Mouse (Mus musculus): ENCODE data around the gene Nrxn2.
A peak's percentile ranks its signal among the peaks of the same experiment; 100 is the strongest.

Gene Nrxn2

DNA sequence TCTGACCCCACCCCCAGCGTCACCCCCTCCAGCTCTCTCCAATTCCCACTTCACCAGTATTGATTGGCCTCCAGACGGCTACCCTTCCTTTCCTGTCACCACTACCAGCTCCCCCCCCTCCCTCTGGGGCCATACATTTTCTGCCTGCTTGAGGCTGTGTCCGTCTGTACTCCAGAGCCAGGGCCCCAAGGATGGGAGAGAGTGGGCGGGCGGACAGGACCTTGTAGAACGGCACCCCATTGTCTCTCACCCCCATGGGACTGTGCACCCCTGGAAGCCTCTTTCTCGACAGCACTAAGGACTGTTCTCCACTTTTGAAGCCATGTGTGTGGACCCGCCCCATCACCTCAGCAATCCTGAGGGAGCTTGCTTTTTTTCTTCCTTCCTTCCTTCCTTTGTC, 77.2 kb downstream of the Nrxn2 start:
- no peak for DNase-seq

DNA sequence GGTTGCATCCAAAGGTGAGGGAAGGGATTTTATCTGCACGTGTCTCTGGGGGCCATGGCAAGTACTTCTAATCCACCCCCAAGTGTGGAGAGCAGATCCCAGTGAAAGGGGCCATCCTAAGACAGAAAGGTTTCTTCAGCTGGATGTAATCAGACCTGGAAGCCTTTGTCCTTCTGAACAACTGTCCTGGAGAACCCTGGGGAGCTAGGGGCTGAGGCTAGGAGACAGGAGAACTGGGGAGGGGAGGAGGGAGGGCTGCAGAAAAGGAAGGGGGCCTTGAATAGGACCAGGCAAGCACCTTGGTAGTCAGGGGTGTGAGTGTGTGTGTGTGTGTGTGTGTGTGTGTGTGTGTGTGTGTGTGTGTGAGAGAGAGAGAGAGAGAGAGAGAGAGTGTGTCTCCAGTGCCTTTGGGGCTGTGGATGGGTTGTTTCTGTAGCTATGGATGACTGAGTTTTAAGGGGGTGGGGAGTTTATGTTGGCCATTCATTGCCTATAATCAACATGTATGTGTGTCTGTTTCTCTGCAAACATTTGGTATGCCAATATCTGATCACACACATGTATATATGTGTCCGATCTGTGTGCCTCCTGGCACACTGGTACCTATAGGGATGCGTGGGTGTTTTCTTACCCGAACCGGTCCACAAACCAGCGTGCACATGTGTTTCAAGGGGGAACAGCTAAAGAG, 78.1 kb downstream of the Nrxn2 start:
- DNase-seq, result no peak

DNA sequence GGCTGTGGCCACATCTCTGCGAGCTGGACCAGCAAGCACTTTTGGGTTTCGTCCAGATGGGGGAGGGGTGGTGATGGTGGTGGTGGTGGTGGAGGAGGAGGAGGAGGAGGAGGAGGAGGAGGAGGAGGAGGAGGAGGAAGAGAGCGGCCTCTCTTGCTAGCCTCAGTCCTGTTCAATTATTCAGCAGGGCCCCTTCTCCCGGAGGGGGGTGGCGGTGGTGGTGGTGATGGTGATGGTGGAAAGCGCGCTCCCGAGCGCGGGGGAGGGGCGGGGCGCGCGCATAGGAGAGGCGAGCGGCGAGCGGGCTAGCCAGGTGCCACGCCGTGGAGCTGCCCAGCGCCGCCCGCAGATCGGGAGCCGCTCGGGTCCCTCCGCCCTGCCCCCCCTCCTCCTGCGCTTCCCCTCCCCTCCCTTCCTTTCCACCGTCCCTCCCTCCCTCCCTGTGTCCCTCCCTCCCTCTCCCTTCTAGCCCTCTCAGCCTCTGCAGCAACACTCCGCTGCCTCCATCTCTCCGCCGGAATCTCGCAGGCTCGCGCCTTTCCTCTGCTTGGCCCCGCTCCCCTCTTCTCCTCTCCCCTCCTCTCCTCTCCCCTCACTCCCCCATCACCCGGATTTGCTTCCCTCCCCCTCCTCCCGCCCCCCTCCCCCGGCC, 78.7 kb downstream of the Nrxn2 start:
- peak; percentile 83 for DNase-seq

DNA sequence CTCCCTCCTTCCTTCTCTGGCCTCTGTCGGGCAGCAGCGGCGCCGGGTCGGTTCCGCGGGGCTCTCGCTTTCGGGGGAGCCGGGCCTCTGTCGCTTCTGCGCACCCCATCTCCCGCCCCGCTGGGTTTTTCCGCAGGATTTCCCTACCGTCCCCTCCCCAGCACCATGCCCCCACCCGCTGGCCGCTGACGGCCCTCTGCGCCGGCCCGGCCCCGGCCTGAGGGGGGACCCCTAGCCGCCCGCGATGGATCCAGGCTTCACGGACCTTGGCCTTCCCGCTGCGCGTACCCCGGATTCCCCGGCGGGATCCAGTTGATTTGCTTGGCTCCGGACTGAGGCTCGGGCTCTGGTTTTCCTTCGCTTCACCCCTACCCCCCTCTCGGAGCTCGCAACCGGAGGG, 79.3 kb downstream of the Nrxn2 start:
- DNase-seq, result peak; percentile 69

DNA sequence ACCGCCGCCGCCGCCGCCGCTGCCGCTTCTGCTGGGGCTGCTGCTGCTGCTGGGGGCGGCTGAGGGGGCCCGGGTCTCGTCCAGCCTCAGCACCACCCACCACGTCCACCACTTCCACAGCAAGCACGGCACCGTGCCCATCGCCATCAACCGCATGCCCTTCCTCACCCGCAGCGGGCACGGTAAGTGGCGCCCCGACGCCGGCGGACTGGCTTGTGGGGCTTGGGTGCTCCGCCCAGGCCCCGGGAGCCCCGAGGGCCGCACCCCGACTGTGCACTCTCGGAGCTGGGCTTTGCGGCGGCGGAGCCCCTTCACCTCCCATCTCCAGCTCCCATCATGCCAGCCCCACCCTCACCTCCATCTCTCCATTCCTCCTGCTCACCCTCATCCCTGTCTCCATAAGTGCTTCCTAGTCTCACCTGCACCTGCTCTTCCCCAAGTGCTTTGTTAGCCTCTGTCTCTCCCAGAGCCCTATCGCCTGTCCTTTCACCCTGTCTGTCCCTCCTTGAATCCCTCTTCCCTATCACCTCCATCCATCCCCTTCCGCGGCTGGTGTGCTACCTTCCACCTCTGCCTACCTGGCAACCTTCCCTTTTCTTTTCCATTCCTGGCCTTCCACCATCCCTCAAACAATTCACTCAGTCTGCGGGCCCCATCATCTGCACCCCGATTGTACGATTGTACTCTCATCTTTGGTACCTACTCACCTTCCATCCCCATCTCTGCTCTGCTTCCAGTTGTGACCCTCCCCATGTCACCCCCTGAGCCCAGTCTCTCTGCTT, 80.0 kb downstream of the Nrxn2 start:
- peak; percentile 61 for DNase-seq

DNA sequence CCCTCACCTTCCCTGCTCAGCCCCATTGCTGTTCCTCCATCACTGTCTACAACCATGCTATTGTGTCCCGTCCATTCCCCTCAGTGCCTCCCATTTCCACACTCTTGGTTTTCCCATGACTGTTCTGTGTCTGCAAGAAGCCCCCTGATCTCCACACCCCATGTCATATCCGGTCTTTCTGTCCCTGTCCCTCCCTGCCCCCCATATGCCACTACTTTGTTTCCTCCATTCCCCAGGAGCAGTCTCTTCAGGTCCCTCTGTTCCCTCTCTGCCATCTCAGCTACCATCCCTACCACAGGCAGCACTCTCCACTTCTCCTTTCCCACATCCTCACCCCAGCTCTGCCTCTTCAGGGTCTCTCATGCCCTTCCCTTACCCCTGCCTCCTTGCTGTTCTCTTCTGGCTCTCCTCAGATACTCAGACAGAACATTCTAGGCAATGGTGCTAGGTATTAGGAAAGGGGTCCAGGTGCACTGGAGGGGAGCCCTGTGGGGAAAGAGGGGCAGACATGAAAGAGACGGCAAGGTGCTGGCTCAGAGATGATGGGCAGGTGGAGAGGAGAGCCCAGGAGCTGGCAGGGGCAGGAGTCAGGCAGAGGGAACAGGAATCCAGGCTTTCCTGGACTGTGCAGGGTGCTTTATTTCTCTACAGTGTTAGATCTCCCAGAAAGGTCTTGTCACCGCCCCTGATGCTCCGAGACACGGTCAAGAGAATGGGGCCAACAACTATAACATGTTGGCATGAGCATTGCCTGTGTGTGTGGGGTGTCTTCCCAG, 81.5 kb downstream of the Nrxn2 start:
- no peak for DNase-seq

DNA sequence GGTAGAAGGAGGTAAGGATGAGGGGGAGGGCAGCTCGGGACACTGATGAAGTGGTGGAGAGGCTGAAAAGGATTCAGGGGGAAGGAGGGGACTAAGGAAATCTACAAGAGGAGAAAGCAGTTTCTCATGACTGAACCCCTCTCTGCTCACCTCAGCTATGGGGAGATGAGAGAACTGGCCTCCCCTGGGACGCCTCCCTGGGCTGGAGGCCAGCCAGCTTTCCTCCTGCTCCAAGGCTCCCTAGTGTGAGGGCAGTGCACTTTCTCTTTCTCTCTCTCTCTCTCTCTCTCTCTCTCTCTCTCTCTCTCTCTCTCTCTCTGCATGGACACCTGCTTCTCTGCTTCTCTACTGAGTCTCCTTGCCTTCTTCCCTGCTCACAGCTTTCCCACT, 82.1 kb downstream of the Nrxn2 start:
- DNase-seq, result no peak

DNA sequence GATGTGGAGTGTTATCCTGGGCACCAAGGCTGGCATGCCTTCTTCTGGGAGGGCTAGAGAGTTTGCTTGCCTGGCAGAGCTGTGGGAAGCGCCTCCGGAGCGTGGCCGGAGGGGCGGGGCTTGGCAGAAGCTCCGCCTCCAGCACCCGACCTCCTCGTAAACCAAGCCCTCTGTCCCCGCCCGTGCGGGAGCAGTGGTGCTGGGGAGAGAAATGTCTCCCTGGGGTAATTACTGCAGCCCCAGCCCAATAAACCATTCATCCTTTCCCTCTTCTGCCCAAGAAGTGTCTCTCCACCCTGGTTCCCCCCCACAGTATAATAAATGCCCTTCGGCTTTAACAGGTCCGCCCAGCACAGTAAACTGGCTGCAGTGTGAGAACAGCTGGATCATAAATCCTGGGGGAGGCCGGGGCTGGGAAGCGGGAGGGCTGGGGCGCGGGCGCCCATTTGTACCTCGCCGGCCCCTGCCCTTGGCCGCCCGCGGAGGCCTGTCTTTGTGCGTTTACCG, 83.6 kb downstream of the Nrxn2 start:
- DNase-seq, result peak; percentile 79

DNA sequence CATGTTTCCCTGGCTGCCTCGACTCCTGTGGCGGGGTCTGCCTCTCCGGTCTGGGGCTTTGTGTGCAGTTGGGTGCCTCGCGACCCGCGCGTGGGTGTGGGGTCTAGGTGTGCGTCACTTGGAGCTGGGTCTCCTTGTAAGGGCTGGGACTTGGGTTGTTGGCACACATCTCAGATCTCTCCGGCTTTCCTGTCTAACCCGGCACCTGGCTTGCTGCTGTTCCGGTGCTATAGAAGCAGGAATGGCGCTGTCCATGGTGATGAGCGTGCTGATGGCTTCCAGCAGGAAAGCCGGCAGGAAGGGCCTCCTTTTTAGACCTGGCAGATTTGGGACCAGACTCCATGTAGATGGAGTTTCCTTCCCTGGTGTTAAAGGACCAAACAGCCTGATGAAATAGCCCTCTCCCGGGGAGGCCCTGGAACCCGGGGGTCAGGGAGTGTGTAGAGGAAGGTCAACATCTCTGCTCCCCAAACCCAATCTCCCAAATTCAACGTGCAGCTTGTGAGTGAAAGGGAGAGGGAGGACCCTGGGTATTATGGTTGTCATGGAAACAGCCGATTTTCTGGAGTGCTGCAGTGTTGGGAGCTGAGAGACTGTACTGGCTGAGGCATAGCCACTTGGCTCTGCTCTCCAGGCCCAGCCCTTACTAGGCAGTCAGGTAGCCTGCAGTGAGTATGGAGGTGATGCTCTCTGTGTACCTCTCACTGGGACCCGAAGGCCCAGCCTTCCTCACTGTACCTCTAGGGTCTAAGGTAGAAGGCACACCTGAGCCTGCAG, 84.2 kb downstream of the Nrxn2 start:
- DNase-seq, result no peak

DNA sequence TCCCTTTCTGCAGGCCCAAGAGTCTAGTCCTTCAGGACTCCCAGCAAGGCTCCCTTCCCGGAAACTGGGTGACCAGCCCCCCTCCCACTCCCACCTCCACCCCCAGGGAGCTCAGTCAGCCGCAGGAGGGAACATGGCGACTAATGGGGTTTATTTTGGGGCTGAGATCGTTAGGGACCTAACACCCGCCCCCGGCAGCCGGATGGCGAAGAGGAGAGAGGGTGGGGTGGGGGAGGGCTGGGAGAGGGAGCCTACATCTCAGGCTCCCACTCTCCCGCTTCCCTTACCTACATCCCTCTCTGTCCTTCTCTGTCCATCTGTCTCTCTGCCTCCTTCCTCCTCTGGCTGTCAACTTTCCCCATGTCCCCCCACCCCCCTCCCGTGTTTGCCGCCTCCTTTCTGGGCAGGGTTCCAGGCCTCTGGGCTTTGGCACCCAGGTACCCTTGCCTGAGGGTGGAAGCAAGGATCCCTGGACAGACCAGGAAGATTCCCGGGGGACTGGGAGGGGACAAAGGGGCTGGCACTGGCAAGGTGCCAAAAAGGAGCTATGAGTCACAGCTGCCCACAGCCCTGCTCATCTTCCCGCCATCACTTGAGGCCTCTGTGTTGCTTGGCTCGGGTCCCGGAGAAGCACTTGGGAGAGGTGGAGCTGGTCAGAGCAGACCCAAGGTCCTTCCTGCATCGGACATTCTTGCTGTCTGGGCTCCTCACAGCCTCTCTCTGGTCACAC, 85.6 kb downstream of the Nrxn2 start:
- DNase-seq, result peak; percentile 72

DNA sequence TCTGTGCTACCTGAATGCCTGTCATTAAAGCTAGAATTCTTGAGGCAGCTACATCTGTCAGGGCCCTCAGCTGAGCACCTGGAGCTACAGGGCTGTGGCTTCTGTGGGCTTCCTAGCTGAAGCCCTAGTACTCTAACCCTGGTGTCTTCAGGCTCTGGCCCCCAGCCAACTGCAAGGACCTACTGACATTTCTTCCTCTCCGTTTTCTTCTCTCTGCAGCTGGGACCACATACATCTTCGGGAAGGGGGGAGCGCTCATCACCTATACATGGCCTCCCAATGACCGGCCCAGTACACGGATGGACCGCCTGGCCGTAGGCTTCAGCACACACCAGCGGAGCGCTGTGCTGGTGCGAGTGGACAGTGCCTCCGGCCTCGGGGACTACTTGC, 86.1 kb downstream of the Nrxn2 start:
- DNase-seq, result no peak

DNA sequence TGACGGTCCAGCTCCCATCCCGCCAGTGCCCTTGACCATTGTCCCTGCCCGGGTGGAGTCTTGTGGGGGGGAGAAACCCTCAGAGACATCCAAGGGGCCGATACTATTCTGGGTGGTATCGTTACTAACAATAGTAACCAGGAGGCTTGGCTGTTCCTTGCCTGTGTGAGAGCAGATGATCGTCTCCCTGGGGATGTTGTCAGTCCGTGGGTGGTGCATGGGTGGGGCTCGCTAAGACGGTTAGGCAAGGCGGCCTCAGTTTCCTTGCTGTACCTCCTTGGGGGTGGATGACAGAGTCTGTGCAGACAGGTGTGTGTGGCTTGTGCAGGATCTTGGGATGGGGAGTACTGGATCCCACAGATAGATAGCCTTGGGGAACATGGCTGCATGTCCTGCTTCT, 88.9 kb downstream of the Nrxn2 start:
- DNase-seq, result no peak

DNA sequence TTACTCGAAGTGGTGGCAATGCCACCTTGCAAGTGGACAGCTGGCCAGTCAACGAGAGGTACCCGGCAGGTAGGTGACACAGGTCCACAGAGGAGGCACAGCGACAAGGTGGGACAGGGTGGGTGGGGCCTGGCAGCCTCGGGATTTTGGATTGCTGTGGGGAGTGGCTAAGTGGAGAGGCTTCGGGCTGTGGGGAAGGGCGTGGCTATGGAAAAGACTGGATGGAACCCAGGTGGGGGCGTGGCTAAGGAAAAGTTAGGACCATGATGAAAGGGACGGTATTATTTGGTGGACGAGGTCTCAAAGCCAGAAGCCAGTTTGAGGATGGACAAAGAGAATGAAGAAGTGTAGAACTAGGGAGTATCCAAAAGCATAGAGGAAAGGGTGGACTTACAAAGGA, 91.3 kb downstream of the Nrxn2 start:
- DNase-seq, result no peak

DNA sequence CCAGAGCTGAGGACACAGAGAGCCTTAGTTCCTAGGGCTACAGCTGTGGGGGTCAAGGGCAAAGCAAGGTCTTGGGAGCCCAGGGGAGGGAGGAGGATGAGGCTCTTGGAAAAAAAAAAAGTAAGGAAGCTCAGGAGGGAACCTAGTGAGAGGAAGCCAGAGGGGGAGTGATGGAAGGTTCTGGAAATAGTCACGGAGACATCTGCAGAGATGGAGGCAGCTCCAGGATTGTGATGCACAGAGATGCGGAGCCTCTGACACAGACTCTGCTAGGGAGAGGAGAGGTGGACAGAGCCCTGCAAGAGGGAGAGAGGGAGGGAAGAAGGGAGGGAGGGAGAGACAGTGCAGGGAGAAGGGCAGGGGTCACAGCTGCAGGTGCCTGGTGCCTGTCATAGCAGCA, 92.0 kb downstream of the Nrxn2 start:
- DNase-seq, result no peak

DNA sequence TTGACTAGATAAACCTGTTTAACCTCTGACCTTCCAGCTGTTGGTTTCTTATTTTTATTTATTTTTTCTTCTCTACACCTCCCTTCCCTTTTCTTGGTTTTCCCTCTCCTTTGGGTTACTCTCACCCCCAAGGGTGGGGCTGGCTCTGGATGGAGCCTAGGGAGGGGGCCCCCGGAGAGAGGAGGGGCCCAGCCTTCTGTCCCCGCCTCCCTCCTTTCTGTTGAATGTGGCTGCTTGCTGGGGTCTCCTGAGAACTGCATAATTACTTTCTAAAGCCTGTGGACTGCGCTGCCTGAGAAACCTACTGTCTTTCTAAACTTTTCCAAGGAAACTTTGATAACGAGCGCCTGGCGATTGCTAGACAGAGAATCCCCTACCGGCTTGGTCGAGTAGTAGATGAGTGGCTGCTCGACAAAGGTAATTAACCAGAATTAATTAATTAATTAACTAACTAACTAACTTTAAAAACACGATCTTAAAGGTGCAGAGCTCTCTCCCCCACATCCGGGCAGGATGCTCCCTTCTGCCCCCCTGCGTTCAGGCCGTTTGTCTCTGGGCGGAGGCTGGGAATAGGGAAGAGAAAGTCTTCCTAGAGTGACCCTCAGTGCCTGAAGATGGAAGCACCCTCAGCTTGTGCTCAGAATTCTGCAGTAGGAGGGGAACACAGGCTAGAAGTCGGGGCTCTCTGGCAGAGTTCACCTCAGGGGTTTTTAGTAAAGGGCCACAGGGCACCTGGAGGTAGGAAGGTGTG, 95.0 kb downstream of the Nrxn2 start:
- DNase-seq, result no peak

DNA sequence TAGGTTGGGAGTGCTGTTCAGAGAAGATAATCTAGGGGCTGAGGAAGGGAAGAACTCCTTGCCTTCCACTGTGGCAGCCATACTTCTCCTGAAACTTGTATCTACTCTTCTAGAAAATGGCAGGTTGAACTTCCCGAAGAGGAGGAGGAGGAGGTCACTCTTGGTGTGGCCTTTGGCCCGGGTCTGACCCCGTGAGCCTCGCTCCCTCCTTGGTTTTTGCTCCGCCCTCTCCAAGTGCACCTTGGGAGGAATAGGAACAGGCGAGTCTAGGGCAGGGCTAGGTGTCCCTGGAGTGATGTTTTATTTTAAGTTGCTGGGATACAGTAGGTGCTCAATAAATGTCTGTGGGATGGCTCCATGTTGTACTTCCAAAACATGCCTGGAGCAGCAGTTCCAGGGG, 96.4 kb downstream of the Nrxn2 start:
- no peak for DNase-seq

DNA sequence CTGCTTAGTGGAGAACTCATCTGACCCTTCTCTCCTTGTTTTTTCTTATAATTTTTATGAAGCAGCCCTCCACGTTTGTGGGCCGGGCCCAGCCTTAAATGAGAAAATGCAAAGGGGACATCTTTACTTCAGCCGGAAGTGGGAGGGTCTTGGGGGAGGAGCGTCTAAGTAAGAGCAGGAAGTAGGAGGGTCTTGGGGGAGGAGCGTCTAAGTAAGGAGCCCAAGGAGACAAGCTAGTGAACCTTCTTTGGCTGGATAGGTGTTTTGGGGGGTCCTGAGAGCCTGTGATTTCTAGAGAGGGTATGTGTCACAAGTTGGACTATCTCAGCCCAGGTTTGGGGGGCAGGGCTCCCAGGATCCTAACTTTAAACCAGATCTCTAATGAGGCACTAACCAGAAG, 96.9 kb downstream of the Nrxn2 start:
- no peak for DNase-seq

DNA sequence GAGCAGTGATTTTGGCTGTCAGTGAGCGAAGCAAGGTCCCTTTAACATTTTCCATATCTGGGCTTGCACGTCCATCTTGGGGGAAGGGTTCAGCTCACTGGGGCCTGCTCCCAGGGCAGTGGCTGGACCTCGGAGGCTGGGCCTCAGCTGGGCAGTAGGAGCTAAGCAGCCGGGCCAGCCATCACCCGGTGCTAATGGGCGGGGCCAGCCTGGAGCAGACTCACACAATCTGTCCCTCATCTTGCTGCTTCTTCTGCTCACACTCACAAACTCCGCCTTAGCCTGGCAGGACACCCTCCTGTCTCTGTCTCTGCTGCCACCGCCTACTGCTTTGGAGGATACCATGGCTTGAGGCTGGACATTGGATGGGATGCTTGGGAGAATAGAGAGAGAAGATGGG, 97.6 kb downstream of the Nrxn2 start:
- no peak for DNase-seq

DNA sequence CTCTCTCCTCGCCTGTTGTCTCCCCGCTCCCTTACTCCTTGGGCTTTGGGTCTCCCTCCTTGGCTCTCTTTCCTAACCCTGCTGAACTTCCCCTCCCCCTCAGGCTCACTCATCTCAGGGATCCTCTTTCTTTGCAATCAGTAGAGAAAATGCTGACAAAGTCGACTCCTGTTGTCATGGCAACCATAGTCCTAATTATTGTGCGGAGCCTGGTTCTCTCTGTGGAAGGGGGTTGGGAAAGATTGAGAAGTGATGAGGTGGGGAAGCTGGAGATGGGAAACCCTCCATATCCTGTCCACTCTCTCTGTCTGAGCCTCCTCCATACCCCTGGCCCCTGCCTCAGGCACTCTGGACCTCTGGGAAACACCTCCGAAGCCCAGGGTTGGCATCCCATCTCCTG, 100.1 kb downstream of the Nrxn2 start:
- no peak for DNase-seq

DNA sequence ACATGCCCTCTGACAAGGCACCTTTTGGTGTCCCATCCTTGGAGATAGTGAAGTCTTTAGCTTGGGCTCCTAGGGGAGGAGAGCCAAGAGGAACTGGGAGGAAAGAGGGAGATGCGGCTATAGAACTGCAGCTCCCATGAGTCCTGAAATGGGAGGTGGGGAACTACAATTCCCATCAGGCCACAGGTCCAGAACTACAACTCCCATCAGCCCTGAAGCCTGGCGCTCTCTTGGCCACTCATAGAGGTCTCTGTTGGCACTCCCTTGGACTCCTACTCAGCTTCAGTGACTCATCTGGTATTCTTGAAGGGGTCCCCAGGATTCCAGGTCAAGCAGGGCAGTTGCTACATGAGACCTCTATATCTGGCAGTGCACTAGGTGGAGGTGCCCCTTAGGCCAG, 101.0 kb downstream of the Nrxn2 start:
- no peak for DNase-seq

DNA sequence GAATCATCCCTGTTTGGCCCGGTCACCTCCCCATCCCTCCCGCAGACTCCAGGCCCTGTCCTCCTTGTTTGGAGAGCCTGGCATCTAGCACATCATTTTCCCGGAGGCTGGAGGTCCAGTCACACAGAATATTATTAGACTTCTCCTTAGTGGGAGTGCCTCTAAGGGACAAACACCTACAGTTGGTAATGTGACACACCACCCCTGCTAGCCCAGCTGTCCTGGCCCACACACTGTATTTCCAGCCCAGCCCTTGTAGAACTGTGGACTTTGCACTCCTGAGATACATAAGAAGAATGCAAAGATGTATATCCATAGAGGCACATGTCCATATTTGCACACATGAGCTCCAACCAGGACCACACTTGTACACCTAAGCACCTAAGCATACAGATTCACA, 103.1 kb downstream of the Nrxn2 start:
- DNase-seq, result no peak
